Mouse (Mus musculus) liver, embryonic 14.5 days (tissue): Measurements from ENCODE around the gene Gins3. TPM values are rescaled to one million over a fixed set of nuclear protein-coding genes. Genes with fewer than 3 reads are reported as not detected.

Experiments
- ATAC-seq: fragments of 200-750 bp; cut with Nextera tagmentation; 2 replicates; pipeline ENCODE4 v1.8.0; 2017; ENCODE audit warnings: moderate number of reproducible peaks, mild to moderate bottlenecking, moderate library complexity; ENCODE audit not compliant: insufficient read depth
- DNase-seq, 3 experiments: peaks; one replicate each; pipeline ENCODE4 v3.0.0-alpha.2; 2012 to 2013; ENCODE audit warnings: low read depth in 3 of 3, low spot score in 3 of 3
- H3K27ac ChIP-seq: fragments of 300-500 bp; sonication (generic); 2 replicates; pipeline ENCODE4 v1.5.1; 2014; ENCODE audit warnings: moderate library complexity, mild to moderate bottlenecking, control low read depth, inconsistent platforms
- H3K27me3 ChIP-seq: fragments of 300-500 bp; sonication (generic); 2 replicates; pipeline ENCODE4 v1.6.1; 2014; ENCODE audit warnings: mild to moderate bottlenecking, low read length, moderate library complexity; ENCODE audit not compliant: control insufficient read depth, insufficient read depth
- H3K36me3 ChIP-seq: fragments of 300-500 bp; sonication (generic); replicated peaks from 2 replicates; pipeline ENCODE4 v1.6.1; 2014; ENCODE audit warnings: low read depth; ENCODE audit not compliant: control insufficient read depth, insufficient read depth
- H3K4me1 ChIP-seq, 2 experiments: fragments of 200-500 bp in 1 of 2; fragments of 300-500 bp in 1 of 2; sonication (generic) in 1 of 2; replicated peaks; 2 replicates each; pipeline ENCODE4 v1.6.1; 2012 to 2014; ENCODE audit warnings: antibody characterized with exemption in 1 of 2, inconsistent platforms in 1 of 2, low read length in 1 of 2; ENCODE audit not compliant: control insufficient read depth in 2 of 2, insufficient read depth in 2 of 2
- H3K4me2 ChIP-seq: fragments of 300-500 bp; sonication (generic); 2 replicates; pipeline ENCODE4 v1.6.1; 2014; ENCODE audit warnings: low read depth, mild to moderate bottlenecking, control low read depth, moderate library complexity
- H3K4me3 ChIP-seq, 2 experiments: fragments of 200-500 bp in 1 of 2; fragments of 300-500 bp in 1 of 2; sonication (generic) in 1 of 2; 2 replicates each; pipeline ENCODE4 v1.5.1; 2012 to 2014; ENCODE audit warnings: low read depth in 2 of 2, low read length in 2 of 2, mild to moderate bottlenecking in 2 of 2, control low read depth in 1 of 2, inconsistent platforms in 1 of 2, moderate library complexity in 1 of 2; ENCODE audit not compliant: insufficient read depth in 1 of 2
- H3K9ac ChIP-seq: fragments of 300-500 bp; sonication (generic); replicated peaks from 2 replicates; pipeline ENCODE4 v1.6.1; 2014; ENCODE audit warnings: mild to moderate bottlenecking, control low read depth, moderate library complexity
- H3K9me3 ChIP-seq: fragments of 300-500 bp; sonication (generic); 2 replicates; pipeline ENCODE4 v1.6.1; 2016; ENCODE audit warnings: low read length, mixed read lengths; ENCODE audit not compliant: control insufficient read depth
- CTCF ChIP-seq: IDR thresholded peaks from 2 replicates; pipeline ENCODE4 v1.5.1; 2016; ENCODE audit warnings: antibody characterized with exemption, low read depth, control low read depth
- EP300 ChIP-seq: IDR thresholded peaks from 2 replicates; pipeline ENCODE4 v1.6.1; 2016; ENCODE audit warnings: antibody characterized with exemption, low read depth
- WGBS: fragments of 180-500 bp; shearing (Covaris S2); extraction: QIAGEN DNeasy Blood & Tissue Kit; methylation state at CpG from one replicate; pipeline ENCODE4 v1.1.7; 2014; ENCODE audit not compliant: insufficient replicate concordance; 5-methylcytosine and 5-hydroxymethylcytosine counted together
- polyA plus RNA-seq, 2 experiments: library from polyadenylated mRNA; depleted of rRNA in 1 of 2; stranded (reverse) in 1 of 2; unstranded in 1 of 2; fragments of >200 nt; fragmentation: Nextera tagmentation in 1 of 2; extraction: Ambion mirVana in 1 of 2; gene quantifications; 2 replicates each; pipeline versions ENCODE4 v1.2.1 to v1.2.3; 2012 to 2014

Gins3 gene
- polyA plus RNA-seq, 2 experiments, result 4.9 to 9.4 TPM

GRCm38 (mm10) chr8:95656316-95657002 lies 23.2 kb downstream of the Gins3 start:
- no peak for TF ChIP-seq EP300
- TF ChIP-seq CTCF, result no peak
- Histone ChIP-seq H3K9ac (no peak overlapping the region), H3K9me3 (no peaks in the 10 kb centered on the region), H3K36me3 (no peaks in the 10 kb centered on the region), H3K4me2 (no peak overlapping the region), H3K4me1 (no peaks in the 10 kb centered on the region), H3K27me3 (no peaks in the 10 kb centered on the region), H3K27ac (no peak overlapping the region), H3K4me3 (no peak overlapping the region)
- 48% methylated on average over 5 of the region's 5 CpGs for WGBS
- no peak for DNase-seq
- ATAC-seq, result no peak

- DNase-seq (no peak), ATAC-seq (no peak)
- Histone ChIP-seq H3K9ac (no peak overlapping the region), H3K4me3 (no peak overlapping the region), H3K36me3 (no peaks in the 10 kb centered on the region), H3K9me3 (no peaks in the 10 kb centered on the region), H3K4me1 (no peaks in the 10 kb centered on the region), H3K4me2 (no peak overlapping the region), H3K27me3 (no peaks in the 10 kb centered on the region), H3K27ac (no peak overlapping the region)
- WGBS, result 43% methylated on average over 2 of the region's 2 CpGs
- TF ChIP-seq CTCF, result no peak
- TF ChIP-seq EP300, result no peak
Observed at GRCm38 (mm10) chr8:95657523-95657922, 24.3 kb downstream of the Gins3 start.

GRCm38 (mm10) chr8:95660334-95660882 lies 27.2 kb downstream of the Gins3 start:
- WGBS, result 70% methylated on average over 6 of the region's 6 CpGs
- Histone ChIP-seq H3K27me3 (no peaks in the 10 kb centered on the region), H3K9ac (no peak overlapping the region), H3K36me3 (no peaks in the 10 kb centered on the region), H3K4me1 (no peaks in the 10 kb centered on the region), H3K4me3 (no peak overlapping the region), H3K9me3 (no peaks in the 10 kb centered on the region), H3K4me2 (no peak overlapping the region), H3K27ac (no peak overlapping the region)
- ATAC-seq (no peak), DNase-seq (no peak)
- TF ChIP-seq CTCF, result no peak
- no peak for TF ChIP-seq EP300

GRCm38 (mm10) chr8:95661085-95661484 lies 27.8 kb downstream of the Gins3 start:
- Histone ChIP-seq H3K4me3 (no peak overlapping the region), H3K27ac (no peak overlapping the region), H3K4me2 (no peak overlapping the region), H3K4me1 (no peaks in the 10 kb centered on the region), H3K9ac (no peak overlapping the region), H3K27me3 (no peaks in the 10 kb centered on the region), H3K9me3 (no peaks in the 10 kb centered on the region), H3K36me3 (no peaks in the 10 kb centered on the region)
- DNase-seq (no peak), ATAC-seq (no peak)
- TF ChIP-seq CTCF (no peak), EP300 (no peak)
- WGBS, result 68% methylated on average over 8 of the region's 8 CpGs

DNA sequence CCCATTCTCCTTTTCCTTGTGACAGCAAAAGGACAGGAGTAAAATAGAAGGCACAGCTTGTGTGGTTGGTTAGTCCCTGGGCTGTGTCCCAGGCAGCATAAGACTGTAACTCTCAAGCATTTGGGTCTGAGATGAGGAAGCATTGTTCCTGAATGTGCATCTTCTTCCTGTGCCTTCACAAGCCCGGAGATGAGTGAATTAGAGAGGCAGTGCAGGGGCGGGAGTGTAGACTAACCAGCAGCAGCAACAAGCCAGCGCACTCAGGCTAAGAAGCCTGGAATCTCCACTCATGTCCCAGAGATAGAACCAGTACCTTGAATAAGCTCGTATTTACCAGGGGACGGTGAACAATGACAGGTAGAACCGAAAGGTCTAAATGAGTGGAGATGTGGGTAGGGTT lies 28.3 kb downstream of the Gins3 start:
- H3K9me3 ChIP-seq, result no peaks in the 10 kb centered on the region
- ATAC-seq (no peak), DNase-seq (no peak)
- no peak overlapping the region for H3K4me2 ChIP-seq
- 66% methylated on average over 6 of the region's 6 CpGs for WGBS
- TF ChIP-seq EP300 (no peak), CTCF (no peak)
- no peaks in the 10 kb centered on the region for H3K27me3 ChIP-seq
- H3K36me3 ChIP-seq, result no peaks in the 10 kb centered on the region
- no peaks in the 10 kb centered on the region for H3K4me1 ChIP-seq
- H3K27ac ChIP-seq, result no peak overlapping the region
- no peak overlapping the region for H3K9ac ChIP-seq
- no peak overlapping the region for H3K4me3 ChIP-seq
